Mouse (Mus musculus): Measurements from ENCODE around the gene Olfr606.
"Not testable (repeated sequence)": the region's sequence is repeated elsewhere in the genome, so short reads cannot be mapped to it uniquely, and the experiment has no call there.

The Olfr606 gene

DNA sequence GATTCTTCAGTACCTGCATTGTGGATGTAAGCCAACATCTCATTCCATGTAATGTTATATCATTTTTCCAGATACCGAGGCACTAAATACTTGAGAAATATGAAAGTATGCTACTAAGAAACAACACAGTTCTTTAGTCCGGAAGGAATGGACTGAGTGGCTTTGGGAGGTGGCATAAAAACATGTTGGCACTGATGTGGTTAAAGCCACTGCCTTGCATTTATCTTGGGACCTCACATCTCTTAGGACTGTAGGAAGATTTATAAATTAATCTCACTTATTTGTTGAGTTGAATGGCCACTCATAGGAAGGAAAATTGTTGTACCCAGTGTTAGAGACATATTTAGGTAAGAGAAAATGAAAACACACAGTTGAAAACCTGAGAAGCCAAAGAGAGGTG, at the start of gene Olfr606:
TSS of gene Olfr606 (plus strand) at position 301 of the 400 bp plus-strand sequence.
- CTCF ChIA-PET, result no interaction called here

DNA sequence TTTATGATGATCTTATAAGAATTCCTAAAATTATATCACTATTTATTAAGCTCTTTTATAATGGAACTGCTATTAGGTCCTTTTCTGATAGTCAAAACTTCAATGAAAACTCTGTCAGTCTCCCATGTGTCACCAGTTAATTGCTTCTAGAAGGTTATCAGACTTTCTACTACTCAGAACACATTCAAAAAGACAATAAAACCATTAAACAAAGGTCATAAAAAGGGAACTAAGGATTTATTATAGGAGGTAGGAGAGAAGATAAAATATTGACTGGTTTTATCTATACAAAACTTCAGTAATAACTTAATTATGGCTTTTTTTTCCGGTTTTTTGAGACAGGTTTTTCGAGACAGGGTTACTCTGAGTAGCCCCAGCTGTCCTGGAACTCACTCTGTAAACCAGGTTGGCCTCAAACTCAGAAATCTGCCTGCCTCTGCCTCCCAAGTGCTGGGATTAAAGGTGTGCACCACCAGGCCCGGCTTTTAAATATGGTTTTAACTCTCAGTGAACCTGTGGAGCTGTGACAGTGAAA, 42.3 kb upstream of the Olfr606 start:
- CTCF ChIA-PET, result not testable (repeated sequence)

DNA sequence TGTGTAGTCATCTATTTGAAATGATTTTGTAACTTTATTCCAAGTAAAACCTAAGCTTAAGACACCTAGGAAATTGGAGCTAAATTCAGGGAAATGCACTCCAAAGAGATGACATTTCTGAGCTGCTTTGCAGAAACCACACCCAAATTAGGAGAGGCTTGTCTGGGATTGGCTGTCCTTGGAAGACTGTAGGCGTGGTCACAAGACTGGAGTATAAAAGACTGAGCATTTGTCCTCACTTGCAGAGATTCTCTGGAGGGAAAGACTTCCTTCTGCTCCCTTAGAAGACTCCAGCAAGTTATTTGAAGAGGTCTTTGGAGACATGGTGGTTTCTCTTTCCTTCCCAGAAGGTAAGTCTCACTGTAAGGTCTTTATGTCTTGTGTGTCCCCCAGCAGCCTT, 34.1 kb upstream of the Olfr606 start, which contains the start of gene Usp17lc:
TSS of gene Usp17lc (plus strand) at position 301 of the 400 bp plus-strand sequence.
- CTCF ChIA-PET, result not testable (repeated sequence)

DNA sequence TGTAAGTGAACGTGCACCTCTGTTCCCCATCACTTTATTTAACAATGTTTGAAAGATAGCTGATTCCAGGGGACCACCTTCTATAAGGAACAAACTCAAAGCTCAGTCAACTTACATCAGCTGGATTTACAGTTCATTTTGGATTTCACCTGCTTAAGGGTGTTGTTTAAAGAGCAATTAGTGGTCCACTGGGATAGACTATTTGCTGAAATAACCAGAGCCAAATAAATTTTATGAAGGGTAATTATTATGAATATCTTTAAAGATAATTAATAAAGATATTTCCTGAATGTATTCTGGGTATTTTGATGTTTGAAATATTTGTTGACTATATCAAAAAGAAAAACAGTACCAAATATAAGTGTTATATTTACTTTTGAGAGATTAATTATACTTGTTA, 3.5 kb upstream of the Olfr606 start, which contains the start of gene Olfr605:
TSS of gene Olfr605 (minus strand) at position 101 of the 400 bp plus-strand sequence.
- CTCF ChIA-PET, result no interaction called here

DNA sequence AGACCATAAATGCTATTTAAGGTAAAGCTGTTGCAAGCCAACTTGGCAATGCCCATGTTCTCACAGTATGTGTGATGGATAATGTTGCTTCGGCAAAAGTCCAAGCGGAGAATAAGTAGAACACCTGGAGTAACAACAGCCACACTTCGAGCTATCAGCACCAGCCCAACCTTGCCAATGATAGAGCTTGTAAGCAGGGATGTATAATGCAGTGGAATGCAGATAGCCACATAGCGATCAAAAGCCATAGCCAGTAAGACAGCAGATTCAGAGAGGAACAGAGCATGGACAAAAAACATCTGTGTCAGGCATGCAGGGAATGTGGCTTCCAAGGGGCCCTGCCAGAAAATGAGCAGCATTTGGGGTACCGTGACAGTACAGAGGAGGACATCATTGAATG, 11.7 kb downstream of the Olfr606 start:
- CTCF ChIA-PET, result no interaction called here

DNA sequence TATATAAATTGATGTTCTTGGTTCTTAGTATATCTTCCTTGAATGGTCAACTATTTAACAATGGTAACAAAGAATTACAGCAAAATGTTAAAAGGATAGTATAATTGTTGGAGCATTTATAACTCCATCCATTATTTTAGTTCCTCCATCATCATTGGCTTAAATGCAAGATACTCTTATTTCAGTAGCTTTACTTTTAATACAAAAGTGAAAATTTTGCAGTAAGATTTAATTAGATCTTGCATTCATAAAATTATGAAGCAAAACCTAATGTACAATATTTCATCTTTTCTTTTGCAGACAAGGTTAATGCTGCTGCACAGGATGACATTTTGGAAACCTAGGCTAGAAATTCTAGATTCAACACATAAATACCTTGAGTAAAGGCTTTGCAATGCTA, 20.7 kb downstream of the Olfr606 start, which contains the start of gene Olfr608:
TSS of gene Olfr608 (plus strand) at position 301 of the 400 bp plus-strand sequence.
- CTCF ChIA-PET, result no interaction called here

DNA sequence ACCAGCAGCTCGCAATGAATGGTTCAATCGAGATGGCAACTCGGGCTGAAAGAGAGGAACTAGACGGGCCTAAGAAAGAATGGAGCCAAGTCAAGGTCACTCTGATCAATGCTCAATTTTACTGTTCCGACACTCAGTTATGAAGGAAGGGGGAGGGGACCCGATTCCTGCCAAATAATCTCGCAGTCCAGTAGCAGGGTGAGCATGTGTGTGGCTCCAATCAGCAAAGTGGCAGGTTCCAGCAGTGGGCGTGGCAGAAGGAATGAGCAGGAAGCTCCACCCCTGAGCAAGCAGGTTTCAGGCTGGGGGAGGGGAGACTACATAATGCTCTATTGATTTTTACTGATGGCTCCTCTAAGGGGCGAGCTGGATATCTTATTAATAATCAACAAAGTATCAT, 28.3 kb downstream of the Olfr606 start:
- CTCF ChIA-PET, result not testable (repeated sequence)

DNA sequence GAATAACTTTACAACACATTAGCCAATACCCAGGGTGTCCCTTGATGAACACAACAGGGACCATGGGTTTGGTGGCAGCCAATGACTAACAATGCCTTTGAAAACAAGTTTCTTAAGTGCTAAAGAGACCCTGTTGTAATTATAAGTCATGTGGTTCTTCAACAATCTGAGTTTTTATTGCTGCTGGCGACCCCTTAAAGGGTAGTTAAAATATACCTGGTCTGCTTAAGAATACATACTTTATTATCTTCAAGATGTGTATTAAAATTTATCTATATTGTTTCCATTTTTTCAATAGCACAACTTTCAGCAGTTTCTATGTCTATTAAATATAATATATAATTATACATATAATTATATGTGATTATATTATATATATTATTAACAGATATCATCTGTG, 49.1 kb downstream of the Olfr606 start, which contains the start of gene Olfr609:
TSS of gene Olfr609 (minus strand) at position 101 of the 400 bp plus-strand sequence.
- CTCF ChIA-PET, result no interaction called here
